Comparison of ENCODE assay signal across 9 mouse cellular contexts in the genomic region with DNA sequence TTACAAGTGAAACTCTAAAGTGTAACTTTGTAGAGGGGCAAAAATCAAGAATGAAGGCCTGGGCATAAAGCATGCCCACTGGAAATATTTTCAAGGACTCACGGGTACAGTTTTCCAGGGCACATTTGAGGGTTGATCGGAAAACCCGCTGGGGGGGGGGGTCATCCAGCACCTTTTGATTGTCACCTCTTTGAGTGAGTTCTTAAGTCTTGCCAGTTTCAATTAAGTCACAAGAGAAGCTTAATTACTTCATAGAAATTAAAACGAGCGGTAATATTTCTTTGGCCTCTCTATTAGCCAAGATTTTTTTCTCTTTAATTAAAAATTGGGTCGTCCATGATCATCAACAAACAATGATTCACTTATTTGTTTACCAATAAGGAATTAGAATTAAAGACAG.
A peak's percentile ranks its signal among the peaks of the same experiment; 100 is the strongest.
DNase-seq lines count a peak whose midpoint lies in the region; ATAC-seq lines count a peak whose summit lies in the region.
"Had no signal": no experiment of that assay in that cellular context is flagged by ENCODE, and none has a peak within 500 bp of the region (broad histone marks: within the 10 kb centered on the region; RNA-seq: fewer than 3 reads in every experiment).

No protein-coding gene starts in this region.

- H3K4me2 ChIP-seq in kidney, embryonic 16.5 days (replicated peaks; ENCODE audit: low read depth, low read length): peak overlapping the region; percentile 46
- H3K4me2 ChIP-seq in hindbrain, embryonic 12.5 days (replicated peaks): peak overlapping the region; percentile 52
- H3K4me2 ChIP-seq in midbrain, embryonic 11.5 days: peak overlapping the region; percentile 46

- no peak overlapping the region; the same call in 1 of the 2 replicates for H3K4me3 ChIP-seq in kidney, embryonic 16.5 days (ENCODE audit: low read length)
- H3K4me3 ChIP-seq in embryonic facial prominence, embryonic 10.5 days: peak overlapping the region; percentile 46
- H3K4me3 ChIP-seq in hindbrain, embryonic 12.5 days: no peak overlapping the region
- no peak overlapping the region; the same call in 1 of the 2 replicates for H3K4me3 ChIP-seq in midbrain, embryonic 11.5 days (ENCODE audit: low read depth, low read length)

- H3K36me3 ChIP-seq in kidney, embryonic 16.5 days (ENCODE audit: insufficient read depth, low read length): no peaks in the 10 kb centered on the region
- H3K36me3 ChIP-seq in embryonic facial prominence, embryonic 10.5 days (replicated peaks): no peaks in the 10 kb centered on the region
- H3K36me3 ChIP-seq in hindbrain, embryonic 12.5 days: no peaks in the 10 kb centered on the region
- H3K36me3 ChIP-seq in midbrain, embryonic 11.5 days (ENCODE audit: control insufficient read depth, insufficient read depth, low read length): no peaks in the 10 kb centered on the region

- DNase-seq in kidney, postnatal 4 days: no peak
- DNase-seq in embryonic facial prominence, embryonic 10.5 days (ENCODE audit: low spot score): no peak
- DNase-seq in midbrain, embryonic 11.5 days (ENCODE audit: low spot score, missing footprints): no peak
- no peak for DNase-seq in thymus, postnatal 36 days
- no peak for DNase-seq in natural killer cell, adult 2 months (ENCODE audit: low spot score in 2 of 2)

- WGBS in kidney, embryonic 16.5 days: 49% methylated on average over 6 of the region's 6 CpGs
- 34% methylated on average over 6 of the region's 6 CpGs for WGBS in embryonic facial prominence, embryonic 10.5 days
- 35% methylated on average over 6 of the region's 6 CpGs for WGBS in hindbrain, embryonic 12.5 days
- WGBS in midbrain, embryonic 11.5 days: 18% methylated on average over 6 of the region's 6 CpGs

- H3K9ac ChIP-seq in kidney, embryonic 16.5 days (replicated peaks; ENCODE audit: low read length): peak overlapping the region; percentile 45; the same call in 1 of the 2 replicates
- H3K9ac ChIP-seq in hindbrain, embryonic 12.5 days: peak overlapping the region; percentile 57; the same call in 1 of the 2 replicates
- H3K9ac ChIP-seq in midbrain, embryonic 11.5 days (ENCODE audit: low read length): peak overlapping the region; percentile 75
- H3K9ac ChIP-seq: lung, embryonic 14.5 days had no signal

- no peaks in the 10 kb centered on the region for H3K27me3 ChIP-seq in kidney, embryonic 16.5 days (ENCODE audit: insufficient read depth, low read length)
- H3K27me3 ChIP-seq in embryonic facial prominence, embryonic 10.5 days (replicated peaks; ENCODE audit: low read depth, poor library complexity, severe bottlenecking): peaks cover 9% of the 10 kb centered on the region
- no peaks in the 10 kb centered on the region for H3K27me3 ChIP-seq in hindbrain, embryonic 12.5 days
- H3K27me3 ChIP-seq in midbrain, embryonic 11.5 days (ENCODE audit: control insufficient read depth, insufficient read depth, low read length): no peaks in the 10 kb centered on the region

- H3K27ac ChIP-seq in kidney, embryonic 16.5 days (ENCODE audit: low read length): peak overlapping the region; percentile 62; the same call in 1 of the 2 replicates
- peak overlapping the region; percentile 86 for H3K27ac ChIP-seq in embryonic facial prominence, embryonic 10.5 days (replicated peaks)
- H3K27ac ChIP-seq in hindbrain, embryonic 12.5 days: peak overlapping the region; percentile 84
- peak overlapping the region; percentile 95 for H3K27ac ChIP-seq in midbrain, embryonic 11.5 days (ENCODE audit: low read depth, low read length)

- ATAC-seq in kidney, embryonic 16.5 days (ENCODE audit: low FRiP score, low TSS enrichment): no peak
- no peak for ATAC-seq in hindbrain, embryonic 12.5 days (ENCODE audit: low FRiP score)
- no peak for ATAC-seq in midbrain, embryonic 11.5 days (ENCODE audit: low FRiP score)
- ATAC-seq in monocyte, adult 5-6 weeks (replicated peaks; ENCODE audit: insufficient number of reproducible peaks, low FRiP score, low TSS enrichment, poor library complexity, severe bottlenecking): no peak

- no peaks in the 10 kb centered on the region for H3K9me3 ChIP-seq in kidney, embryonic 16.5 days (ENCODE audit: low read length)
- no peaks in the 10 kb centered on the region for H3K9me3 ChIP-seq in embryonic facial prominence, embryonic 10.5 days
- H3K9me3 ChIP-seq in hindbrain, embryonic 12.5 days (replicated peaks): no peaks in the 10 kb centered on the region
- no peaks in the 10 kb centered on the region for H3K9me3 ChIP-seq in midbrain, embryonic 11.5 days (ENCODE audit: control insufficient read depth, low read length)

- peaks cover 24% of the 10 kb centered on the region for H3K4me1 ChIP-seq in kidney, embryonic 16.5 days (ENCODE audit: insufficient read depth, low read length)
- peaks cover 73% of the 10 kb centered on the region for H3K4me1 ChIP-seq in embryonic facial prominence, embryonic 10.5 days
- H3K4me1 ChIP-seq in hindbrain, embryonic 12.5 days: peaks cover 70% of the 10 kb centered on the region
- H3K4me1 ChIP-seq in midbrain, embryonic 11.5 days (ENCODE audit: control insufficient read depth, insufficient read depth, low read length): peaks cover 65% of the 10 kb centered on the region
